Mouse (Mus musculus): ENCODE results near the gene Unc13a.

Gene Unc13a

DNA sequence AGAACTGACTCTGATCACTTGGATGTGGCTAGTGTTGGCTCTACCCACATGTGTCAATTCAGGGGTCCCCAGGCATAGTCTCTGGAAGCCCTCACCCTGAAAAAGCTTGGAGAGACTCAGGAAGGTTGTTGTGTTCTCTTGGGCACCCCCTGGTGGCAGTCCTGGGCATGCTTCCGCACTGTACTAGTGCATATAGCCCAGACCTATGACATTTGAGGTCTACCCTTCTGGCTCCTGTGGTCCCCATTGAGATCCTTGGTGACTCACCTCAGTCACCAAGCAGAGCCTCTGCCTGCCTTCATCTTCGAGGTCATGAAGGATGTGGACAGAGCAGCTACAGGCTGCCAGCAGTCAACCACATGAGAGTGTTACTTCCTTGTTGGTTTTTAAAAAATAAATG, 84.7 kb downstream of the Unc13a start:
- peak; percentile 55 for DNase-seq (ENCODE audit: low read depth, low spot score)

DNA sequence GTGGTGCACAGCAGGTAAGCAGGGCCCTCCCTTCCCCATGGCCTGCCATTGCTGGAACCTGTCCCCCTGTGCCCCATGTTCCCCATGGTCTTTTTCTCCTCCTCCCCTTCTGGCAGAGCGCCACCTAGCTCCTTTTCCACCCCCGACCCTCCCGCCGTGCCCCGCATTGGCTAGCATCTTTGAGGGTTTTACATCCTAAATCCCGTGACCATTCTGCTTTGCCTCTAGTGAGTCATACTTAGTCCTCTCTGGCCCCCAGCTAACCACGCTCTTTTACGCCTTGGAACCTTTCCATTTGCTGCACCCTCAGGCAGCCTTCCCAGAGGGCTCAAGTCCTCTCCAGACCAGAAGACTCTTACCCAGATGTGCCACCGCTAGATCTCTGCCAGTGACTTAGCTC, 91.4 kb downstream of the Unc13a start:
- DNase-seq (ENCODE audit: low read depth, low spot score): no peak

DNA sequence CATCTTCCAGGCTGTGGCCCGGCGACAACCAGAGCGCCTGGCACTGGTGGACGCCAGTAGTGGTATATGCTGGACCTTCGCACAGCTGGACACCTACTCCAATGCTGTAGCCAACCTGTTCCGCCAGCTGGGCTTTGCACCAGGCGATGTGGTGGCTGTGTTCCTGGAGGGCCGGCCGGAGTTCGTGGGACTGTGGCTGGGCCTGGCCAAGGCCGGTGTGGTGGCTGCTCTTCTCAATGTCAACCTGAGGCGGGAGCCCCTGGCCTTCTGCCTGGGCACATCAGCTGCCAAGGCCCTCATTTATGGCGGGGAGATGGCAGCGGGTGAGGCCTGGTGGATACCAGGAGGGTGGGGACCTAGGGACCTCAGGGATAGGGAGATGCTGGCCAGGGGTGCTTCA, 92.1 kb downstream of the Unc13a start:
- DNase-seq (ENCODE audit: low read depth, low spot score): no peak

DNA sequence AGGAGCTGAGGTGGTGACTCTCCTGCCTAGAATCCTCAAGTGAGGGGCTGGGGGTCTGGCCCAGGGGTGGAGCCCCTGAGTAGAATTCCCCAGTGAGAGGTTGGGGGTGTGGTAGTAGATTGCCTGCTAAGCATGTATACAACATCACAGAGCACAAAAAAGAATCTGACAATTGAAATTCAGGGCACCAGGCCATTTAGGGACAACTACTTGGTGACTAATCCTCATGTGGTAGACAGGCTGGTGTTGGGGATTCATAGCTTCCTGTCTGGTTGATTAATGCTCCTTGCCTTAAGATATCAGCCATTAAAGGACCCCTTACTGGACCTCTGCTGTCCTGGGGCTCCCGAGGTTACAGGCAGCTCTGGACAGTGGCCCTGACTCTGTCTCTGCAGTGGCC, 92.5 kb downstream of the Unc13a start:
- DNase-seq (ENCODE audit: low read depth, low spot score): no peak

DNA sequence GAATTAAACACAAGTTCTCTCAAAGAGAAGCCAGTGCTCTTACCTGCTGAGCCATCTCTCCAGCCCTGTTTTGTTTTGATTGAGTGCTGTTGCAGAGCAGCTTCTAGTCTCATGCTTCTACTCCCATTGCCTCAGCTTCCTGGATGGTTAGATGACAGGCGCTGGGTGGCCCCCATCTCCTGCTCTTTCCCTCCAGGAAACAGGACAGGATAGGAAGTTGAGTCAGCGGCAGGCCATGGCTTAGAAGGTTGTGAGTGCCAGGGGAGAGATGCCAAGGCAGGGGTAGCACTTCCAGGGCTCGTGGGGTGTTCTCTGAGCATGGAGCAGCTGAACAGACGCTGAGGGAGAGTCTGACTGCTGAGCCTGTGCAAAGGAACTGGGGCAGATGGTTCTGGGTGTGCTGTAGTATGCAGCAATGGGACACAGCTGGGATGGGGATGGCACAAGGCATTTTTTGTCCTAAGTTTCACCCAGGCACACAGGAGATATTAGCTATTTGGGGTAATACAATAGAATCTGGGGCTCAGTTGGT, 93.6 kb downstream of the Unc13a start:
- DNase-seq (ENCODE audit: low read depth, low spot score): no peak

DNA sequence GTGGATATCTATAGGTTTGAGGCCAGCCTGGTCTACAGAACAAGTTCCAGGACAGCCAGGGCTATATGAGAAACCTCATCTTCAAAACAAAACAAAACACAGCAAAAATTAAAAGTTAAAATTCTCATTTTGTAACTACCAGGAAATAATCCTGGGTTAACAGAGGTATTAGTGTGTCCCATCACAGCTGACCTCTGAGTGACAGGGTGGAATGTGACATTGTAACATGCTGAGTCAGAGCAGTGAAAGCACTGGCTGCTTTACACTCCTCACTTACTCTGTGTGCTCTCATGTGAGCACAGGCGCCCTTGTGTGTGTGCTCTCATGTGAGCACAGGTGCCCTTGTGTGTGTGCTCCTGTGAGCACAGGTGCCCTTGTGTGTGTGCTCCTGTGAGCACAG, 96.5 kb downstream of the Unc13a start:
- no peak for DNase-seq (ENCODE audit: low read depth, low spot score)

DNA sequence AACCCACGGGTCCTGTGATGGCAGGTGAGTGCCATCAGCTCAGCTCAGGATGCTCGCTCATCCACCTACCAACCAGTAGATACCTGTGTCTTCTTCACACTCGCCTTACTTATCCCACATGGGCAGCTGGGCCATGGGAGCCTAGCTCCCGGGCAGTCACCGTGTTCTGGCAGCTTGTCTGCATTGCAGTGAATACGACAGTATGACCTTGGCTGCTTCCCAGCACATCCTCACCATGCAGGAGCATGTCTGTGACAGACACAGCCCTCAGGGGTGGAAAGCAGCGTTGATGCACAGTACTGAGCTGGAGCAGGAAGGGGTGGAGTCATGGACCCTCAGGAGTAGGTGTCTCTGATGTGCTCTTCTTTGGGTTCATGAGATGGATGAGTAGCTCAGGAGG, 97.1 kb downstream of the Unc13a start:
- DNase-seq (ENCODE audit: low read depth, low spot score): no peak

Measured in CD4-positive helper T cell, adult 2 months (primary cell).